Mouse (Mus musculus) heart, postnatal 36 days (tissue): Measurements from ENCODE around the gene Tecpr2. TPM values are rescaled to one million over a fixed set of nuclear protein-coding genes. Genes with fewer than 3 reads are reported as not detected.

Experiments
- DNase-seq, 2 experiments: peaks; one replicate each; pipeline ENCODE4 v3.0.0; 2021 to 2022
- intact Hi-C: fragments of 180-260 bp; cut with DNase I; formaldehyde crosslinking; loops from one replicate; pipeline ENCODE4 v1.15.1; 2025
- total RNA-seq, 2 experiments: library from RNA; stranded (reverse); gene quantifications; 2 replicates each; pipeline ENCODE4 v1.2.3; 2021

The Tecpr2 gene
- total RNA-seq, 2 experiments from 2014 or later = 5.1 to 5.6 TPM

GRCm38 (mm10) chr12:110975385-110975784, 86.3 kb downstream of the Tecpr2 start:
- no peak for DNase-seq
- intact Hi-C loops = loop anchor here (5.0 kb wide), 1 partner anchor 88 kb away; the partner anchor contains the start of genes Cinp and Tecpr2

DNA sequence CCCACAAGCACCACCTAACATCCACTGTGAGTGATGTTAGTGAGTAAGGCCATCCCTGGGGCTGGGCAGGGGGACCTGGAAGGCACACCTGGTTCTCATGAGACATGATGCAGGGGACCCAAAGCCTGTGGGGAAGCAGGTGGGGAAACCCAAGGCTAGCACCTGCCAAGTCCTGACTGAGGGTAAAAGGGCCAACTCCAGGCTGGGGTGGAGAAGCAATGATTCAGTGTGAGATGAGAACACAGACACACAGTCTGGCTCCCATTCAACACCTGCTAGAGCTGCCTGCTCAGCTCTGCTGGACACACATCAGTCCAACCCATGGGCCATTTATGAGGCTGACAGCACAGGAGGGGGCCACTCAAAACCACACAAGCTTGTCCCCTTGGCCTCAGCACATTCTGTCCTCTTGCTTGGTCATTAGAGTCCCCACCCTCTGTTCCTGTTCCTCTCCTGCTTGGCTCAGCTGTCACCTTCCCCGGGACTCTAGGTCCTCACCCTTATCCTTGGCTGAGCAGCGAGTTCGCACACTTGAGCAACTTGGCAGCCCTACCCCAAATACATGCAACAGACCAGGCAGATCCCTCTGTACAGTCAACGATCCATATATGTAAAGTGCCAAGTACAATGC, 86.9 kb downstream of the Tecpr2 start:
- DNase-seq = peak in 1 of 2 experiments; percentile 39

GRCm38 (mm10) chr12:110976589-110977344, 87.7 kb downstream of the Tecpr2 start:
- intact Hi-C loops = loop anchor here (5.0 kb wide), 1 partner anchor 89 kb away; the partner anchor contains the start of genes Cinp and Tecpr2
- DNase-seq = peak in 1 of 2 experiments; percentile 31

More for the DNA sequence above, 86.9 kb downstream of the Tecpr2 start:
- intact Hi-C loops = loop anchor here (5.0 kb wide), 1 partner anchor 89 kb away; the partner anchor contains the start of genes Cinp and Tecpr2

GRCm38 (mm10) chr12:110977345-110977733, 88.3 kb downstream of the Tecpr2 start:
- no peak for DNase-seq
- intact Hi-C loops = loop anchor here (5.0 kb wide), 1 partner anchor 90 kb away; the partner anchor contains the start of genes Cinp and Tecpr2

DNA sequence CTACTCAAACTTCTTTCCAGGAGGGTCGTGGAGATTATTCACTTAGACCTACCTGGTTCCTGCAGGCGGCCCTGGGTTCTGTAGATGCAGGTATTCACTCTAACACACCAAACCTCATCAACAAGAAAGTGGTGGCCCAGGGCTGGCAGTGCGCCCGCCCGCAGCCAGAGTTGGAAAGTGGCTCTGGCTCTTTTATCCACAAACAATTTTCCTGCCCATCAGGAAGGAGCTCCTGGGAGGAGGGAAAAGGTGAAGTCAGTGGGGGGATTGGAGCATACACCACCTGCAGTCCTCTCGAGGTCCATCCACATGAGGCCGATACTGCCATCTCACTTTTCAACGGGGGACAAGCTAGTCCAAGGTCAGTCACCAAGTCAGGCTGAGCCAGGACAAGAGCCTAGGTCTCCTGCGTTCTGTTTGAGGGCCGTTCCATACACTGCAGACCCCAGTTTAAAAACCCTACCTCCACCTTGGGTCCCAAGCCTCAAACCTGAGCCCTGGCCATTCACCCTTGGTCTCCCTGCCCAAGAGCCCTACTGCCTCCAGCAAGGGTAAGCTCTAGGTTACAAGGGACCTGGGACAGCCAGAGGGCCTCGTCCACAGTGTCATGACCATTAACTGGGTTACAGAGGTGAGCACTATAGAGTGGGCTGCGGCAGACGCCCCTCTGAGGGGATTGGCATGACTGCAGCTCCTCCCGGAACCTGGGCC, 89.0 kb downstream of the Tecpr2 start:
- intact Hi-C loops = loop anchor here (5.0 kb wide), 1 partner anchor 91 kb away; the partner anchor contains the start of genes Cinp and Tecpr2
- peak in 1 of 2 experiments; percentile 46 for DNase-seq

DNA sequence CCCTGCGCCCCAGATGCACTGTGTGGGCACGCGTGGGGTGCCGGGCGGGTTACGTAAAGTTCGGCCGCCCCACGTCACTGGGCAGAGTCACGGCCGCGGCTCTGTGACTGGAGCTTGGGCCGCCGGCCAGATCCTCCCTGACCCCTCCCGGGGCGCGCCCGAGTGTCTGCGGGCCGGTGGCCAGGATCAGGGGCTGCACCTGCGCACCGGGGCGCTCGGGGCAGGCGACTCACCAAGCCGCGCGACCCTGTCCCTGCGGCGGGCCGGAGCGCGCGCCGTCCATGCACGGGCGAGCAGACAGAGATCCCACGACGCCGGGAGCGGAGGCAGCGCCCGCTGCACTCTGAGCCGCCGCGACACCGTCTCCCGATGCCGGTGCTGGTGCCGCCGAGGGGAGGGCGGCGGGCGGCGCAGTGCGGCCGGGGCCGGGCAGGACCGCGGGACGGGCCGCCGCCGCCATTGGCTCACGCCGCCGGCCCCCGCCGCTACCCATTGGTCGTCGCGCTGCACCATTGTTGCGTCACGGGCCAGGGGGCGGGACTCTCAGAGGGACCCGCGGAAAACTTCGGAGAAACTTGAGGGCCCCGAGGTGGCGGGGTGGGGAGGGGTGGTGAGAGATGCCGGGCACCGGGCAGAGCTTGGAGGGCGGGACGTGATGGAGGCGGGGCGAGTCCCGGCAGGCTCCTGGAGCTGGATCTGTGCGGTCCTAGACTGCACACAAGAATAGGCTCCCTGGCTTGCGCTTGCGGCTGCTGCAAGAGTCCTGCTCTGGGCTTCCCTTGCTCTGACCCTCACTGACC, 89.7 kb downstream of the Tecpr2 start, which contains the start of gene Ankrd9:
TSS of gene Ankrd9 (minus strand) at position 434 of the 800 bp plus-strand sequence.
- intact Hi-C loops = loop anchor here (5.0 kb wide), 1 partner anchor 92 kb away; the partner anchor contains the start of genes Cinp and Tecpr2
- peak; percentile 97 to 98 for DNase-seq

DNA sequence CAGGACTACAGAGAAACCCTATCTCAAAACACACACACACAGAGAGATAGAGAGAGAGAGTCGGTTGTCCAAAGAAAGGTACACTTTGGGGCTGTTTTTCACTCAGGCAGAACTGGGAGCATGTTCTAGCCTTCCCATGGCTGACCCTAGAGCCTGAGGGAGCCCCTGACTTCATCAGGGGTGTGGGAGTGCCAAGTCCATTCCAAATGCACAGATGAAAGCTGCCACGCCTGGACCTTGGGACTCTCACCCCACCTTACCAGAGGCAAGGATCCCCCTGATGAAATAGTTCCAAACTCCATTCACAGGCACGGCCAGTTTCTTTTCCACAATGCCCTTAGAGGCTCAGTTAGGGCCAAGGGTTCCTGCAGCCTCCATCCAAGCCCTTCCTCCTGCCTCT, 90.7 kb downstream of the Tecpr2 start:
- DNase-seq = no peak
- intact Hi-C loops = loop anchor here (5.0 kb wide), 1 partner anchor 93 kb away; the partner anchor contains the start of genes Cinp and Tecpr2

- intact Hi-C loops = no loop called here
- DNase-seq = no peak
Observed at GRCm38 (mm10) chr12:110981736-110982135, 92.7 kb downstream of the Tecpr2 start.

- intact Hi-C loops = no loop called here
- DNase-seq = no peak
Observed at GRCm38 (mm10) chr12:110983083-110983482, 94.0 kb downstream of the Tecpr2 start.

- intact Hi-C loops = no loop called here
- DNase-seq = no peak
Observed at GRCm38 (mm10) chr12:110983714-110984113, 94.7 kb downstream of the Tecpr2 start.

DNA sequence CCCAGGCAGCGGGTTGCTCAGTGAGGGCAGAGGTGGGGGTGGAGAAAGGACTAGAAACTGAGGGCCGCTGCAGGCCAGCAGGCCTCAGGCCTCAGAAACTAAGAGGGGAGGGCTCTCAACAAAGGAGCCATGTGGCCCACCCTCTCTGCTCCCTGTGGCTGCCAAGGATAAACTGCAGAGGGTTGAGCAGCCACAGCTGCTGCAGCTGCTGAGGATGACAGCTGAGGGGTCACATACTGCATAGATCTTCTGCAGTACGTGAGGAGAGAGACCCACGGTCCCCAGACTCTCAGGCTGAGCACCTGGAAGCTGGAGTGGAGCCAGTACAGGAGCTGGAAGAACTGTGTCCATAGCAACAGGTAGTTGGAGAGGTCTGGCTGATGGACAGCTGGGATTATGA, 95.5 kb downstream of the Tecpr2 start:
- intact Hi-C loops = no loop called here
- DNase-seq = no peak

GRCm38 (mm10) chr12:110985141-110985540, 96.1 kb downstream of the Tecpr2 start:
- DNase-seq = no peak
- intact Hi-C loops = no loop called here

GRCm38 (mm10) chr12:110986536-110987425, 97.7 kb downstream of the Tecpr2 start:
- intact Hi-C loops = no loop called here
- peak in 1 of 2 experiments; percentile 43 for DNase-seq

DNA sequence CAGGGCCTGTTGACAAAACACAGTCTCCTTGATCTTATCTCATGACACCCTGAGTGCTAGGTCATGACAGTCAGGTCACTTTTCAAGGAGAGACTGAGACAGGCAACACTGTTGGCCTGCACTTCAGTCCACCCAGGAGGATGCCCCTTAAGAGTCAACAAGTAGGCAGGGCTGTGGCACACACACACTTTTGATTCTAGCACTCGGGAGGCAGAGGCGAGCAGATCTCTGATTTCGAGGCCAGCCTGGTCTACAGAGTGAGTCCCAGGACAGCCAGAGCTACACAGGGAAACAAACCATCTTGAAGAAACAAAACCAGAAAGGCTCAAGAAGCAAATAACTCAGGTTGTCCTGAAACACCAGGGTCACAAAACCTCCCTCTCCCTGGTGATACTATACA, 100.3 kb downstream of the Tecpr2 start:
- no peak for DNase-seq
- intact Hi-C loops = no loop called here

- intact Hi-C loops = loop anchor here (5.0 kb wide), 1 partner anchor 143 kb away; no protein-coding TSS in a partner anchor
- no peak for DNase-seq
Observed at GRCm38 (mm10) chr12:110990500-110990899, 101.4 kb downstream of the Tecpr2 start.

DNA sequence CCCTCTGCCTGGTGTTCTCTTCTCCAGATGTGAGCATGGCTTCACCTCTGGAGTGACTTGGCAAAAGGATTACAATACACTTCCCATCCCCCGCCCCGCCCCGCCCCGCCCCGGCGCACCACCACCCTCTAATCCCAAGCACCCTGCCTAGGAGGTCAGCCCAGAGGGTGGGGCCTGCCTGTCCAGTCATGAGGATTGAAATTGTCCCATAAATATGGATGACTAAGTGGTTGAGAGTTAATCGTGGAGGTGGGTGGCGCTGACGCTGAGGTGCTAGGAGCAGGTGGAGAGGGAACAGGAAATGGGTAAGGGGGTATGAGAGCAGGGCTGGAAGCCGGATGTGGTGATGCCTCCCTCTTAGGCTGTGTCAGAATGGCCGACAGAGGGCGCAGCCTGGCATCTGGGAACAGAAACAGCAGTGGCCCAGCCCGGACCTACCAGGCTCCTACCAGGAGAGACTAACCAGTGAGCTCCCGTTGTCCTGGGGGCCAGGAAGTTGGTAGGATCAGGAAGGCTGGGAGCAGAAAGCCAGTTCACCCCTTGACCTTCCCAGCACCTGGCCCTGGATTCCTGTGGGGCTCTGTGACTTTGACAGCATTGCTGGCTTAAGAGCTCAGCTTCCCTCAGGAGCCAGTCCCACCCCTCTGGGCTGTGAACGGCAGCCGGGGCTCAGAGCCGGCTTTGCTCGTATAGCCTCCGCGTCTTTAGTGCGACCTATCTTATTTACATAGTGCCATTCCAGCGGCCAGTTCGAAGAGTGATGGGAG, 102.5 kb downstream of the Tecpr2 start:
- intact Hi-C loops = loop anchor here (1.0 to 5.0 kb wide), 4 partner anchors 49 to 573 kb away; no protein-coding TSS in a partner anchor
- DNase-seq = peak; percentile 66 to 69

DNA sequence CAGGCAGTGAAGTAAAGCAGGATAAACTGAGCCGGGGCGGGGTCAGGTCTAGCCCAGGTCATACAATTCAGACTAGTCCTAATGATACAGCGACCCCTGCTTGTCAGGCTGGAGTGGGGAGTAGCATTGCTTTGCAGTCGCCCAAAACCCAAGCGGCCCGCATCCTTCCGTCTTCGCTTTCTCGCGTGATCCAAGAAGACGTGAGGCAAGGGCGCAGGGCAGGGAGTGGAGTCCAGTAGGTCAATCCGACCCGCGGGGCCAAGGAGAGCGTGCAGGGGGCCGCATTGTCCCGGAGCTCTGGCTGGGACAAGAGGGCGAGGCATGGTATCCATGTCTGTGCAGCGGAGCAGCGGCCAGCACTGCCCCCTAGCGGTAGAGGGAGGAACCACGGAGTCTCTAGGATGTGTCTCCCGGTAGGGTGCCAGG, 103.1 kb downstream of the Tecpr2 start:
- intact Hi-C loops = loop anchor here (1.0 to 5.0 kb wide), 4 partner anchors 49 to 573 kb away; no protein-coding TSS in a partner anchor
- DNase-seq = peak; percentile 96 to 98

DNA sequence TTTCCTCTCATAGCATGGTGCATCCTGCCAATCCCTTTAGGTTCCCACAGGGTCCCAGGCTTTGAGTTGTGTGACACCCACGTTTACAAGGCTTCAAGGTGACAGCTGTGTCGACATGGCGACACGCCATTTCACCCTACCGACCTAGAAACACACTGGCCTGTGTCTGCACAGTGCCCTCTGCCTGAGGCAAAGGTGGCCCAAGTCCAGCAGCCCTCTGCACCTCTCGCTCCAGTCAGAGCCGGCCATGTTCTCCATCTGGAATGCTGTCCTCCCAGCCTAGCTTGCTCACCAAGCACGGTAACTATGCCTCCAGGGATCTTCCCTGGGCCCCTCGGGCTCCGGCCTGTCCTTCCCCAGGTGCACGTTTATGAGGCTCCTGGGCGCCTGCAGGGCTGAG, 103.7 kb downstream of the Tecpr2 start:
- no peak for DNase-seq
- intact Hi-C loops = loop anchor here (1.0 to 5.0 kb wide), 4 partner anchors 48 to 574 kb away; no protein-coding TSS in a partner anchor
